Mouse (Mus musculus) CH12.LX (cell line): ENCODE results near the gene Tmem115. TPM values are rescaled to one million over a fixed set of nuclear protein-coding genes. Genes with fewer than 3 reads are reported as not detected.

Experiments
- DNase-seq: peaks from one replicate; pipeline ENCODE4 v3.0.0-alpha.2; 2013; ENCODE audit errors: extremely low read depth
- H3K27ac ChIP-seq: 2 replicates; pipeline ENCODE4 v1.5.1; 2012; ENCODE audit warnings: low read depth, mild to moderate bottlenecking, control low read depth, moderate library complexity; ENCODE audit not compliant: insufficient read depth
- H3K27me3 ChIP-seq: replicated peaks from 2 replicates; pipeline ENCODE3; 2012; ENCODE audit warnings: inconsistent platforms
- H3K36me3 ChIP-seq, 2 experiments: replicated peaks in 1 of 2; 2 replicates each; pipeline versions ENCODE3 to v1.6.1; 2012; ENCODE audit warnings: inconsistent platforms in 1 of 2, low read length in 1 of 2, mild to moderate bottlenecking in 1 of 2, mixed read lengths in 1 of 2, moderate library complexity in 1 of 2; ENCODE audit not compliant: control insufficient read depth in 1 of 2, insufficient read depth in 1 of 2
- H3K4me1 ChIP-seq, 2 experiments: 2 replicates each; pipeline ENCODE4 v1.6.1; 2012; ENCODE audit warnings: inconsistent platforms in 1 of 2, moderate library complexity in 1 of 2; ENCODE audit not compliant: insufficient read depth in 2 of 2, control insufficient read depth in 1 of 2
- H3K4me2 ChIP-seq: 2 replicates; pipeline ENCODE4 v1.6.1; 2012; ENCODE audit warnings: low read depth, mild to moderate bottlenecking, control low read depth; ENCODE audit not compliant: poor library complexity, insufficient read depth, severe bottlenecking
- H3K4me3 ChIP-seq, 3 experiments: fragments of 150-350 bp in 1 of 3; sonication (generic) in 1 of 3; replicated peaks in 1 of 3; 2 replicates each; pipeline versions ENCODE3 to v1.5.1; 2011 to 2012; ENCODE audit warnings: low read depth in 2 of 3, low read length in 2 of 3, mild to moderate bottlenecking in 2 of 3, moderate library complexity in 2 of 3, control low read depth in 1 of 3, improper control_type of control experiment in 1 of 3, inconsistent platforms in 1 of 3, mixed read lengths in 1 of 3; ENCODE audit not compliant: poor library complexity in 1 of 3
- H3K79me2 ChIP-seq: replicated peaks from 2 replicates; pipeline ENCODE4 v1.6.1; 2012; ENCODE audit warnings: mild to moderate bottlenecking, moderate library complexity; ENCODE audit not compliant: control insufficient read depth, poor library complexity, insufficient read depth, severe bottlenecking; ENCODE audit errors: extremely low read depth
- H3K9ac ChIP-seq: 2 replicates; pipeline ENCODE4 v1.6.1; 2012; ENCODE audit warnings: low read depth, mild to moderate bottlenecking, control low read depth, moderate library complexity; ENCODE audit not compliant: insufficient read depth
- H3K9me3 ChIP-seq: replicated peaks from 2 replicates; pipeline ENCODE3; 2012; ENCODE audit warnings: low read length, inconsistent platforms, mixed read lengths
- BHLHE40 ChIP-seq: IDR thresholded peaks from 2 replicates; pipeline ENCODE4 v1.6.1; 2011; ENCODE audit warnings: mild to moderate bottlenecking, low read depth, low read length, improper control_type of control experiment
- CHD2 ChIP-seq: IDR thresholded peaks from 2 replicates; pipeline ENCODE4 v1.6.1; 2011; ENCODE audit warnings: low read length, improper control_type of control experiment
- E2F4 ChIP-seq: IDR thresholded peaks from 2 replicates; pipeline ENCODE4 v1.6.1; 2011; ENCODE audit warnings: low read depth, low read length, improper control_type of control experiment; ENCODE audit not compliant: insufficient replicate concordance
- ELF1 ChIP-seq: IDR thresholded peaks from 2 replicates; pipeline ENCODE4 v1.6.1; 2014; ENCODE audit warnings: low read depth, mild to moderate bottlenecking, inconsistent platforms, low read length, improper control_type of control experiment
- EP300 ChIP-seq: IDR thresholded peaks from 2 replicates; pipeline ENCODE4 v1.6.1; 2011; ENCODE audit warnings: low read length, improper control_type of control experiment
- GABPA ChIP-seq: IDR thresholded peaks from 2 replicates; pipeline ENCODE4 v1.6.1; 2012; ENCODE audit warnings: low read depth, low read length, improper control_type of control experiment, inconsistent platforms; ENCODE audit not compliant: insufficient replicate concordance
- JUN ChIP-seq: IDR thresholded peaks from 2 replicates; pipeline ENCODE4 v1.6.1; 2011; ENCODE audit warnings: low read depth, mild to moderate bottlenecking, low read length, improper control_type of control experiment, moderate library complexity; ENCODE audit not compliant: insufficient read depth
- KAT2A ChIP-seq: IDR thresholded peaks from 2 replicates; pipeline ENCODE4 v1.6.1; 2012; ENCODE audit warnings: low read length, improper control_type of control experiment, inconsistent platforms; ENCODE audit not compliant: insufficient replicate concordance
- MAFK ChIP-seq: IDR thresholded peaks from 2 replicates; pipeline ENCODE4 v1.6.1; 2011; ENCODE audit warnings: low read length, improper control_type of control experiment; ENCODE audit not compliant: insufficient replicate concordance
- MAX ChIP-seq: IDR thresholded peaks from 2 replicates; pipeline ENCODE4 v1.6.1; 2011; ENCODE audit warnings: low read length, improper control_type of control experiment
- MAZ ChIP-seq: IDR thresholded peaks from 2 replicates; pipeline ENCODE4 v1.6.1; 2012; ENCODE audit warnings: low read depth, mild to moderate bottlenecking, inconsistent platforms, low read length, improper control_type of control experiment, moderate library complexity
- MYC ChIP-seq: IDR thresholded peaks from 2 replicates; pipeline ENCODE4 v1.6.1; 2011; ENCODE audit warnings: low read depth, mild to moderate bottlenecking, improper control_type of control experiment, low read length
- NELFE ChIP-seq: IDR thresholded peaks from 2 replicates; pipeline ENCODE4 v1.6.1; 2011; ENCODE audit warnings: low read depth, low read length, improper control_type of control experiment
- NRF1 ChIP-seq: IDR thresholded peaks from 2 replicates; pipeline ENCODE4 v1.6.1; 2014; ENCODE audit warnings: low read depth, mild to moderate bottlenecking, inconsistent platforms, low read length, improper control_type of control experiment, moderate library complexity
- PAX5 ChIP-seq: IDR thresholded peaks from 2 replicates; pipeline ENCODE4 v1.6.1; 2012; ENCODE audit warnings: low read length, inconsistent platforms, mixed read lengths
- POLR2A ChIP-seq: IDR thresholded peaks from 2 replicates; pipeline ENCODE4 v1.6.1; 2011; ENCODE audit warnings: low read depth, mild to moderate bottlenecking, improper control_type of control experiment, low read length
- POLR2AphosphoS2 ChIP-seq: IDR thresholded peaks from 2 replicates; pipeline ENCODE4 v1.6.1; 2011; ENCODE audit warnings: low read depth, low read length, improper control_type of control experiment
- RAD21 ChIP-seq: IDR thresholded peaks from 2 replicates; pipeline ENCODE4 v1.6.1; 2011; ENCODE audit warnings: low read depth, mild to moderate bottlenecking, low read length, improper control_type of control experiment, moderate library complexity
- RCOR1 ChIP-seq: conservative IDR thresholded peaks from 2 replicates; pipeline ENCODE4 v1.6.1; 2012; ENCODE audit warnings: low read depth, mild to moderate bottlenecking, inconsistent platforms, low read length, improper control_type of control experiment
- SMC3 ChIP-seq: IDR thresholded peaks from 2 replicates; pipeline ENCODE4 v1.6.1; 2011; ENCODE audit warnings: low read depth, low read length, improper control_type of control experiment
- UBTF ChIP-seq: IDR thresholded peaks from 2 replicates; pipeline ENCODE4 v1.6.1; 2012; ENCODE audit warnings: low read depth, mild to moderate bottlenecking, inconsistent platforms, low read length, improper control_type of control experiment, moderate library complexity
- USF1 ChIP-seq: IDR thresholded peaks from 2 replicates; pipeline ENCODE4 v1.6.1; 2014; ENCODE audit warnings: low read depth, mild to moderate bottlenecking, inconsistent platforms, low read length, improper control_type of control experiment
- USF2 ChIP-seq: conservative IDR thresholded peaks from 2 replicates; pipeline ENCODE4 v1.6.1; 2011; ENCODE audit warnings: low read depth, low read length, improper control_type of control experiment
- ZC3H11A ChIP-seq: IDR thresholded peaks from 2 replicates; pipeline ENCODE4 v1.6.1; 2012; ENCODE audit warnings: low read depth, mild to moderate bottlenecking, inconsistent platforms, low read length, improper control_type of control experiment
- ZNF384 ChIP-seq: IDR thresholded peaks from 2 replicates; pipeline ENCODE4 v1.6.1; 2012; ENCODE audit warnings: low read depth, low read length, improper control_type of control experiment, inconsistent platforms
- dilution Hi-C: fragments of 300-500 bp; cut with MboI; formaldehyde crosslinking; loops from 2 replicates; pipeline ENCODE4 v1.14.3; 2020; ENCODE audit warnings: low sequenced_read_pairs; ENCODE audit not compliant: extremely low pct_unique_long_range_greater_than_20kb, extremely low pct_ligation_motif_present
- in situ Hi-C: fragments of 300-500 bp; cut with MboI; formaldehyde crosslinking; loops from 3 replicates; pipeline ENCODE4 v1.14.3; 2019; ENCODE audit warnings: low sequenced_read_pairs, low pct_ligation_motif_present, low pct_unique_long_range_greater_than_20kb, mixed read lengths
- polyA plus RNA-seq: library from polyadenylated mRNA; unstranded; fragments of >175 nt; gene quantifications from 2 replicates; pipeline ENCODE4 v1.2.1, GENCODE M21; 2012; ENCODE audit warnings: low read depth; ENCODE audit not compliant: insufficient read length
- total RNA-seq, 2 experiments: library from RNA; depleted of rRNA; stranded (reverse); fragments of 300-350 nt in 1 of 2; fragments of >200 nt in 1 of 2; gene quantifications; 2 replicates each; pipeline ENCODE4 v1.2.3; 2012 to 2014

The Tmem115 gene
- total and polyA plus RNA-seq, 3 experiments = 12.6 to 17.9 (median 13.0) TPM

DNA sequence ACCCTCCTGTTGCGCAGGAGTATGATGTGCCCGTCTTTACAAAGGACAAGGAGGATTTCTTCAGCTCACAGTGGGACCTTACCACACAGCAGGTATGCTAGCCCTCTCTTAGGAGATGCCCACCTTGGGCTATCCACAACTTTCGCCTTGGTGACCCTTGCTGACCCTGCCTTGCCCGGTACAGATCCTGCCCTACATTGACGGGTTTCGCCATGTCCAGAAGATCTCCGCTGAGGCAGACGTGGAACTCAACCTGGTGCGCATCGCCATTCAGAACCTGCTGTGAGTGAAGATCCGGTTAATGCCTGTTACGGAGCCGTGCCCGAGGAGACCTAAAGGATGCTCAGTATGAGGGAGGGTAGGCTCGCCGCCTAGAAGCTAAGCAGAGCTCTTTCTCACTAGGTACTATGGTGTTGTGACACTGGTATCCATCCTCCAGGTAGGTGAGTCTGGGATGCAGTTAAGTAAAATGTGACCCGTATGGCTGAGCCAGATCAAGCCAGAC lies 10.5 kb downstream of the Tmem115 start:
- peaks cover 5 to 45% of the 10 kb centered on the region in 2 experiments; a peak in 2 of 4 replicates for H3K4me1 ChIP-seq
- dilution Hi-C loops = no loop called here

DNA sequence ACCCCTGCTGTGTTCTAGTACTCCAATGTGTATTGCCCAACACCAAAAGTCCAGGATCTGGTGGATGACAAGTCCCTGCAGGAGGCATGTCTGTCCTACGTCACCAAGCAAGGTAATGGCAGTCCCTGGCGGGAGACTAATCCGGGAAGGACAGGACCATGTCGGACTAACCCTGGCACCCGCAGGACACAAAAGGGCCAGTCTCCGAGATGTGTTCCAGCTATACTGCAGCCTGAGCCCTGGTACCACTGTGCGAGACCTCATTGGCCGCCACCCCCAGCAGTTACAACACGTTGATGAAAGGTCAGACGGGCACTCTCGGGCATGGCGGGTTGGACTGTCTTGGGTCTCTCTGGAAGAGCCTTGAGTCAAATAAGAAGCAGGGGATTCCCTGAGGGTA lies 11.0 kb downstream of the Tmem115 start:
- peaks cover 5 to 45% of the 10 kb centered on the region in 2 experiments; a peak in 2 of 4 replicates for H3K4me1 ChIP-seq
- H3K9ac ChIP-seq = no peak overlapping the region
- no peak overlapping the region for H3K4me3 ChIP-seq
- no peaks in the 10 kb centered on the region for H3K79me2 ChIP-seq
- peaks cover 24 to 34% of the 10 kb centered on the region in 2 experiments for H3K36me3 ChIP-seq
- no peaks in the 10 kb centered on the region for H3K9me3 ChIP-seq
- dilution Hi-C loops = no loop called here
- no peak for TF ChIP-seq UBTF
- TF ChIP-seq KAT2A = no peak
- no peak for TF ChIP-seq RAD21
- no peak for TF ChIP-seq ELF1
- TF ChIP-seq ZC3H11A = no peak
- no peak for TF ChIP-seq USF2
- TF ChIP-seq NRF1 = no peak
- TF ChIP-seq GABPA = no peak
- TF ChIP-seq SMC3 = no peak
- no peak for TF ChIP-seq E2F4
- no peak for TF ChIP-seq RCOR1
- no peak for TF ChIP-seq USF1
- no peak for TF ChIP-seq MAZ
- no peak for TF ChIP-seq BHLHE40
- DNase-seq = no peak
- H3K4me2 ChIP-seq = no peak overlapping the region
- in situ Hi-C loops = no loop called here
- no peak overlapping the region for H3K27ac ChIP-seq
- no peaks in the 10 kb centered on the region for H3K27me3 ChIP-seq

More for the DNA sequence above, 10.5 kb downstream of the Tmem115 start:
- H3K4me3 ChIP-seq = no peak overlapping the region
- H3K9ac ChIP-seq = no peak overlapping the region
- H3K4me2 ChIP-seq = no peak overlapping the region
- no peaks in the 10 kb centered on the region for H3K79me2 ChIP-seq
- no peak for DNase-seq
- in situ Hi-C loops = no loop called here
- H3K27me3 ChIP-seq = no peaks in the 10 kb centered on the region
- H3K36me3 ChIP-seq = peaks cover 29 to 39% of the 10 kb centered on the region in 2 experiments
- TF ChIP-seq PAX5 = no peak
- no peak for TF ChIP-seq MAX
- TF ChIP-seq USF2 = no peak
- TF ChIP-seq CHD2 = no peak
- no peak for TF ChIP-seq MAFK
- no peak for TF ChIP-seq JUN
- TF ChIP-seq ELF1 = no peak
- TF ChIP-seq EP300 = no peak
- TF ChIP-seq POLR2A = no peak
- no peak for TF ChIP-seq ZNF384
- no peak for TF ChIP-seq MYC
- no peak for TF ChIP-seq POLR2AphosphoS2
- no peak for TF ChIP-seq GABPA
- TF ChIP-seq SMC3 = no peak
- TF ChIP-seq NELFE = no peak
- TF ChIP-seq, all 38 proteins: peak for 0
- H3K9me3 ChIP-seq = no peaks in the 10 kb centered on the region
- H3K27ac ChIP-seq = no peak overlapping the region
